Mouse (Mus musculus): ENCODE measurements around the gene Dnm3. TPM values are rescaled to one million over a fixed set of nuclear protein-coding genes. Genes with fewer than 3 reads are reported as not detected.
A peak's percentile ranks its signal among the peaks of the same experiment; 100 is the strongest.

Dnm3 gene
- polyA plus RNA-seq, 1 experiment from 2014 or later, result 6.9 TPM

- H3K9ac ChIP-seq (ENCODE audit: low read length), result no peak overlapping the region
- H3K4me1 ChIP-seq (replicated peaks; ENCODE audit: control insufficient read depth, insufficient read depth, low read length), result peaks cover 10% of the 10 kb centered on the region
- peak overlapping the region; percentile 76; the same call in 1 of the 2 replicates for H3K27ac ChIP-seq (ENCODE audit: low read depth)
- DNase-seq (ENCODE audit: low spot score) (no peak), ATAC-seq (replicated peaks; ENCODE audit: low FRiP score, low TSS enrichment, low read depth) (peak; percentile 89)
- no peaks in the 10 kb centered on the region for H3K27me3 ChIP-seq (replicated peaks; ENCODE audit: control insufficient read depth, insufficient read depth, low read length)
- no peak overlapping the region for H3K4me3 ChIP-seq (ENCODE audit: low read depth, low read length)
- no peaks in the 10 kb centered on the region for H3K9me3 ChIP-seq (ENCODE audit: control insufficient read depth, low read length)
- H3K36me3 ChIP-seq (ENCODE audit: control insufficient read depth, insufficient read depth, low read length), result no peaks in the 10 kb centered on the region
- 42% methylated on average over 7 of the region's 7 CpGs for WGBS
- no peak overlapping the region for H3K4me2 ChIP-seq (ENCODE audit: low read length)
Measured at GRCm38 (mm10) chr1:162242980-162243650, 234.7 kb downstream of the Dnm3 start.

- DNase-seq (ENCODE audit: low spot score) (no peak), ATAC-seq (replicated peaks; ENCODE audit: low FRiP score, low TSS enrichment, low read depth) (no peak)
- no peak overlapping the region for H3K9ac ChIP-seq (ENCODE audit: low read length)
- H3K4me2 ChIP-seq (ENCODE audit: low read length), result no peak overlapping the region
- H3K4me3 ChIP-seq (ENCODE audit: low read depth, low read length), result no peak overlapping the region
- H3K36me3 ChIP-seq (ENCODE audit: control insufficient read depth, insufficient read depth, low read length), result no peaks in the 10 kb centered on the region
- WGBS, result 85% methylated on average over 4 of the region's 4 CpGs
- no peaks in the 10 kb centered on the region for H3K27me3 ChIP-seq (replicated peaks; ENCODE audit: control insufficient read depth, insufficient read depth, low read length)
- H3K9me3 ChIP-seq (ENCODE audit: control insufficient read depth, low read length), result no peaks in the 10 kb centered on the region
- H3K4me1 ChIP-seq (replicated peaks; ENCODE audit: control insufficient read depth, insufficient read depth, low read length), result peaks cover 10% of the 10 kb centered on the region
- no peak overlapping the region for H3K27ac ChIP-seq (ENCODE audit: low read depth)
Measured at GRCm38 (mm10) chr1:162240720-162241119, 237.1 kb downstream of the Dnm3 start.

- Histone ChIP-seq H3K9me3 (ENCODE audit: control insufficient read depth, low read length) (no peaks in the 10 kb centered on the region), H3K4me3 (ENCODE audit: low read depth, low read length) (no peak overlapping the region), H3K9ac (ENCODE audit: low read length) (no peak overlapping the region), H3K27ac (ENCODE audit: low read depth) (no peak overlapping the region), H3K4me2 (ENCODE audit: low read length) (no peak overlapping the region), H3K27me3 (replicated peaks; ENCODE audit: control insufficient read depth, insufficient read depth, low read length) (no peaks in the 10 kb centered on the region), H3K4me1 (replicated peaks; ENCODE audit: control insufficient read depth, insufficient read depth, low read length) (peaks cover 5% of the 10 kb centered on the region), H3K36me3 (ENCODE audit: control insufficient read depth, insufficient read depth, low read length) (no peaks in the 10 kb centered on the region)
- DNase-seq (ENCODE audit: low spot score), result no peak
- ATAC-seq (replicated peaks; ENCODE audit: low FRiP score, low TSS enrichment, low read depth), result no peak
- WGBS, result 57% methylated on average over 3 of the region's 3 CpGs
Measured at GRCm38 (mm10) chr1:162238646-162239045, 239.2 kb downstream of the Dnm3 start.

- H3K36me3 ChIP-seq (ENCODE audit: control insufficient read depth, insufficient read depth, low read length), result no peaks in the 10 kb centered on the region
- 60% methylated on average over 7 of the region's 7 CpGs for WGBS
- DNase-seq (ENCODE audit: low spot score) (no peak), ATAC-seq (replicated peaks; ENCODE audit: low FRiP score, low TSS enrichment, low read depth) (no peak)
- no peak overlapping the region for H3K4me3 ChIP-seq (ENCODE audit: low read depth, low read length)
- no peak overlapping the region for H3K4me2 ChIP-seq (ENCODE audit: low read length)
- no peaks in the 10 kb centered on the region for H3K27me3 ChIP-seq (replicated peaks; ENCODE audit: control insufficient read depth, insufficient read depth, low read length)
- H3K9me3 ChIP-seq (ENCODE audit: control insufficient read depth, low read length), result no peaks in the 10 kb centered on the region
- H3K9ac ChIP-seq (ENCODE audit: low read length), result no peak overlapping the region
- H3K27ac ChIP-seq (ENCODE audit: low read depth), result no peak overlapping the region
- H3K4me1 ChIP-seq (replicated peaks; ENCODE audit: control insufficient read depth, insufficient read depth, low read length), result no peaks in the 10 kb centered on the region
Measured at GRCm38 (mm10) chr1:162236624-162237159, 241.1 kb downstream of the Dnm3 start.

GRCm38 (mm10) chr1:162225621-162226147 lies 252.2 kb downstream of the Dnm3 start:
- Histone ChIP-seq H3K4me2 (ENCODE audit: low read length) (no peak overlapping the region), H3K4me1 (replicated peaks; ENCODE audit: control insufficient read depth, insufficient read depth, low read length) (peaks cover 4% of the 10 kb centered on the region; the same call in 1 of the 2 replicates), H3K27ac (ENCODE audit: low read depth) (peak overlapping the region; percentile 71), H3K36me3 (ENCODE audit: control insufficient read depth, insufficient read depth, low read length) (peaks cover 10% of the 10 kb centered on the region), H3K4me3 (ENCODE audit: low read depth, low read length) (no peak overlapping the region), H3K9me3 (ENCODE audit: control insufficient read depth, low read length) (no peaks in the 10 kb centered on the region), H3K9ac (ENCODE audit: low read length) (no peak overlapping the region), H3K27me3 (replicated peaks; ENCODE audit: control insufficient read depth, insufficient read depth, low read length) (no peaks in the 10 kb centered on the region)
- DNase-seq (ENCODE audit: low spot score) (no peak), ATAC-seq (replicated peaks; ENCODE audit: low FRiP score, low TSS enrichment, low read depth) (no peak; the same call in 1 of the 2 replicates)
- 29% methylated on average over 7 of the region's 7 CpGs for WGBS

- no peaks in the 10 kb centered on the region for H3K27me3 ChIP-seq (replicated peaks; ENCODE audit: control insufficient read depth, insufficient read depth, low read length)
- no peak overlapping the region for H3K4me3 ChIP-seq (ENCODE audit: low read depth, low read length)
- DNase-seq (ENCODE audit: low spot score) (no peak), ATAC-seq (replicated peaks; ENCODE audit: low FRiP score, low TSS enrichment, low read depth) (0 out of 2 replicates have a peak, but pooled peaks have one; percentile 26)
- H3K4me2 ChIP-seq (ENCODE audit: low read length), result no peak overlapping the region
- peak overlapping the region; percentile 71 for H3K27ac ChIP-seq (ENCODE audit: low read depth)
- 42% methylated on average over 10 of the region's 10 CpGs for WGBS
- 0 out of 2 replicates have a peak overlapping the region, but pooled peaks have one; percentile 7 for H3K9ac ChIP-seq (ENCODE audit: low read length)
- H3K36me3 ChIP-seq (ENCODE audit: control insufficient read depth, insufficient read depth, low read length), result peaks cover 12% of the 10 kb centered on the region
- no peaks in the 10 kb centered on the region for H3K9me3 ChIP-seq (ENCODE audit: control insufficient read depth, low read length)
- H3K4me1 ChIP-seq (replicated peaks; ENCODE audit: control insufficient read depth, insufficient read depth, low read length), result peaks cover 4% of the 10 kb centered on the region; the same call in 1 of the 2 replicates
Measured at GRCm38 (mm10) chr1:162224817-162225605, 252.8 kb downstream of the Dnm3 start.

- Histone ChIP-seq H3K9ac (ENCODE audit: low read length) (no peak overlapping the region), H3K27me3 (replicated peaks; ENCODE audit: control insufficient read depth, insufficient read depth, low read length) (no peaks in the 10 kb centered on the region)
- DNase-seq (ENCODE audit: low spot score), result no peak
Measured at GRCm38 (mm10) chr1:162224061-162224460, 253.8 kb downstream of the Dnm3 start.

GRCm38 (mm10) chr1:162223258-162223940 lies 254.4 kb downstream of the Dnm3 start:
- no peaks in the 10 kb centered on the region for H3K9me3 ChIP-seq (ENCODE audit: control insufficient read depth, low read length)
- WGBS, result 66% methylated on average over 8 of the region's 8 CpGs
- DNase-seq (ENCODE audit: low spot score), result no peak
- H3K27me3 ChIP-seq (replicated peaks; ENCODE audit: control insufficient read depth, insufficient read depth, low read length), result no peaks in the 10 kb centered on the region
- H3K4me2 ChIP-seq (ENCODE audit: low read length), result peak overlapping the region; percentile 61
- H3K4me3 ChIP-seq (ENCODE audit: low read depth, low read length), result no peak overlapping the region
- peak overlapping the region; percentile 12; the same call in 1 of the 2 replicates for H3K27ac ChIP-seq (ENCODE audit: low read depth)
- H3K9ac ChIP-seq (ENCODE audit: low read length), result peak overlapping the region; percentile 95; the same call in 1 of the 2 replicates
- H3K4me1 ChIP-seq (replicated peaks; ENCODE audit: control insufficient read depth, insufficient read depth, low read length), result peaks cover 4% of the 10 kb centered on the region; the same call in 1 of the 2 replicates
- no peak for ATAC-seq (replicated peaks; ENCODE audit: low FRiP score, low TSS enrichment, low read depth)
- peaks cover 12% of the 10 kb centered on the region for H3K36me3 ChIP-seq (ENCODE audit: control insufficient read depth, insufficient read depth, low read length)

More at GRCm38 (mm10) chr1:162224061-162224460, 253.8 kb downstream of the Dnm3 start:
- 70% methylated on average over 3 of the region's 3 CpGs for WGBS
- H3K9me3 ChIP-seq (ENCODE audit: control insufficient read depth, low read length), result no peaks in the 10 kb centered on the region
- H3K36me3 ChIP-seq (ENCODE audit: control insufficient read depth, insufficient read depth, low read length), result peaks cover 12% of the 10 kb centered on the region
- H3K4me2 ChIP-seq (ENCODE audit: low read length), result no peak overlapping the region
- H3K27ac ChIP-seq (ENCODE audit: low read depth), result 0 out of 2 replicates have a peak overlapping the region, but pooled peaks have one; percentile 12
- peaks cover 4% of the 10 kb centered on the region; the same call in 1 of the 2 replicates for H3K4me1 ChIP-seq (replicated peaks; ENCODE audit: control insufficient read depth, insufficient read depth, low read length)
- ATAC-seq (replicated peaks; ENCODE audit: low FRiP score, low TSS enrichment, low read depth), result no peak
- no peak overlapping the region for H3K4me3 ChIP-seq (ENCODE audit: low read depth, low read length)
